Mouse (Mus musculus) urinary bladder, postnatal 4 days (tissue): ENCODE results near the gene Prol1.
"Not testable (repeated sequence)": the region's sequence is repeated elsewhere in the genome, so short reads cannot be mapped to it uniquely, and the experiment has no call there.

Source experiments
- DNase-seq, 2 experiments: peaks; one replicate each; pipeline ENCODE4 v3.0.0; 2021 to 2022; ENCODE audit warnings: low spot score in 2 of 2

Prol1 gene

GRCm38 (mm10) chr5:88317012-88317411, at the start of gene Prol1:
Gene Prol1, plus strand, starts transcription at chr5:88317312.
- DNase-seq, result no peak

DNA sequence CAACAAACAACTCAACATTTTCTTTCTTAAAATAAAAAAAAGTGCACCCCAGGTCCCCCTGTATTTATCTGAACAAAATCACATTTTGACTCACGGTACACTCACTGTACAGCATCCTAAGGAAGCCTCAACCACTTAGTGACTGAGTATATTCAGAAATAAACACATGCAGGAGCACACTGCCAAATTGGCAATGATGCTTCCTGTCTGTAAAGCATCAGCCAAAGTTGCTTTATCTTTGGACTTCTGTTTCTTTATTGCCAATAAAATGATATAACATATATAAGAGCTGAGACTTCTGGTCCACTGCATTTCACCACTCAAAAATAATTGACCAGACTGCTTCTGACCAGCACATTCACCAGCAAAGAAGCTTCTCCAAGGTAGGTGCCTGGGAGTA, 48.5 kb upstream of the Prol1 start, which contains the start of gene Gm7714:
TSS of gene Gm7714 (plus strand) at position 301 of the 400 bp plus-strand sequence.
- DNase-seq, result no peak

GRCm38 (mm10) chr5:88311307-88311706, 5.8 kb upstream of the Prol1 start:
- DNase-seq, result not testable (repeated sequence)

DNA sequence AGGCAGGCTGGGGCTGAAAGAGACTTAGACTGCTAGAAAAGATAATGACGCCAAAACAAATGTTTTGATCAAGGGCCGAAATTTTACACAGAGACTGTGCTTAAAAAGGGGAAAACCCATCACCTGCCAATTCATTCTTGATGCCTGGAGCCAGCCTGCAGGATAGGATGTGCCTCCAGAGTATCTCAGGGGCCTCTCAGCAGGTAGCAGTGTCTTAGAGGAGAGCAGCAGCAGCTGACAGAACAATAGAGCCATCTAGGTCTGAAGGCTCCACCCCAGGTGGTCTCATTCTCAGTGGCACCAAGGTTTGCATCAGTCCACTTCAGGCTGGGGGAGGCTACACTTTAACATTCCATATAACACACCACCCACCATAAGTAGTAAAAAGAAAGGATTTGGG, 31.4 kb downstream of the Prol1 start:
- DNase-seq, result not testable (repeated sequence)

DNA sequence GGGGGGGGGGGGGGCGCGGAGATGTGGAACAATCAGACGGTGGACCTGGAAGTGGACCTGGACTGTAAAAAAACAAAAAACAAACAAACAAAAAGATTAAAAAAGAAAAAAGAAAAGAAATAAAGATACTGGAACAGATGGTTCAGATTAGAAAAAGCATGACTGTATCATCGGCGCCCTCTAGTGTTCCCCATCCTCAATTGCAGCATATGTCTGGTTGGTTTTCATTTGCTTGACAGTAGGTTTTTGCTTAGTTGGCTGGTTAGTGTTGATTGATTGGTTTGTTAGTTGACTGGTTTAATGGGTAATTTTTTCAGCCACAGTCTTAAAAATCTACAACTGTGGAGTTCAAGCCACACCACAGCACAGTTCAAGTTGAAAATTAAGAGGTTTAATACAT, 47.7 kb downstream of the Prol1 start:
- DNase-seq, result no peak

- DNase-seq, result no peak
Observed at GRCm38 (mm10) chr5:88366886-88367285, 49.8 kb downstream of the Prol1 start.

DNA sequence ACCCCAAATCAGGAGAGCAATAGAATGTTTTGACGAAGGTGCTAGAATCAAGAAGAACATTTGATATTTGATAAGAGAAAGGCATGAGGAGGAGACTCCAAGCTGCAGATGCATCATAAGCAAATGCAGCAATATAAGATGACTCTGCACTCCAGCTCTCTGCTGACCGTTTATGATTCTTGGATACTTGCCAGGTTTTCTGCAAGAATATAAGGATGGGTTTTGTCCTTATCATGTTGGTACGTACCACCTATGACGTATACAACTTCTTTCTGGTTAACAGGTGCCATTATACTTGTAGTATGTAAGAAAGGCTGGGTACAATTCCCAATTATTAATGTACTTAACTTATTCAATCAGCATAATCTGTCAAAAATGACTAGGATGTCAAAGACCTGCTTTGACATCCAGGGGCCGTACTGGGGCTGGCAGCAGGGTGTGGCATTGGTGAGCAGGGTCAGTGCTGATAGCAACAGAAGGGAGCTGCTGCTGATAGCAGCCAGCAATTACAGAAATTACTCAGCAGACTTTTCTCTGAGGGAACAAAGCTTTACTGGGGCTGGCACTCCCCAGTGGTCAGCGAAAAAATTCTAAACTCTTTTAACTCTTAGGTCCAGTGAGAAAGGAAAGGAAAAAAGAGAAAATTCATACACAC, 53.6 kb downstream of the Prol1 start:
- DNase-seq, result no peak

DNA sequence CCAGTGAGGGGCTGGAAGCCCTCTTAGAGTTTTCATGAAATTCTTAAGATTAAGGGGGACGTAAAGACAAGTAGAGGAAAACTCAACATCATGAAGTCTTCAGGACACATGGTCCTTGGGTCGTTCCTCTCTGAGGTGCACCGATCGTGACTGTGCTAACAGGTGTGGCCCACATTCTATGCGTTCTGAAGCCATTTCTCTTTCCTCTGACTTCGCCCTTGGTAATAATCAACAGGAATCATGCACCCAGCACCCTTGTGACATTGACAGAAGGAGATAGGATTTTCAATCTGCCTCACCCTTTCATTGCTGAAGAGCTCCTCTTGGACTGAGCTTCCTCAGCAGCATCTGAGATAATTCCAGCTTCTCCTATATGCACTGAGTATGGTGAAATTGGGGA, 55.5 kb downstream of the Prol1 start:
- no peak for DNase-seq

DNA sequence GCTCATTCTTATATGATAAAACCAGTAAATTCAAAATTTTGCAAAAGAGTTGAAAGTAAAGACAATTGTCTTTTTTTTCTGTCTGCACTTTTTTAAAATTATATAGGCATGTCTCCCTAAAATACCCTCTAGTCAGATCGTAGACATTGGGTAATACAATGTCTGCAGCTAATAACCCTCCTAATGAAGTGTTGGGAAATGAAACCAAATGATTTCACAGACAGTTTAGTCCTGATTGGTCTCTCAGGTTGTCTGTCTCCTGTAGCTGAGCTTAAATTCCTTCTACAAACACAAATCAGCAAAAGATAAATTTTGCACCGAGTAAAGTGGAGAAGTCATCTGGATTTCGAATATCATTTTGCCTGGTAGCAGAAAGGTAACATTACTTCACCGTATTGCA, 58.7 kb downstream of the Prol1 start, which contains the start of gene Amtn:
TSS of gene Amtn (plus strand) at position 301 of the 400 bp plus-strand sequence.
- DNase-seq, result no peak
